Mouse (Mus musculus) gastrocnemius, postnatal 10 days (tissue): ENCODE data around the gene Ubxn7. TPM values are rescaled to one million over a fixed set of nuclear protein-coding genes. Genes with fewer than 3 reads are reported as not detected.

ENCODE experiments used
- DNase-seq: peaks from one replicate; pipeline ENCODE4 v3.0.0; 2021; ENCODE audit warnings: mixed read lengths
- total RNA-seq, 2 experiments: library from RNA; stranded (reverse); gene quantifications; 2 replicates each; pipeline ENCODE4 v1.2.3; 2021

Gene Ubxn7
- total RNA-seq, 2 experiments from 2014 or later, result 25.3 to 31.1 TPM

DNA sequence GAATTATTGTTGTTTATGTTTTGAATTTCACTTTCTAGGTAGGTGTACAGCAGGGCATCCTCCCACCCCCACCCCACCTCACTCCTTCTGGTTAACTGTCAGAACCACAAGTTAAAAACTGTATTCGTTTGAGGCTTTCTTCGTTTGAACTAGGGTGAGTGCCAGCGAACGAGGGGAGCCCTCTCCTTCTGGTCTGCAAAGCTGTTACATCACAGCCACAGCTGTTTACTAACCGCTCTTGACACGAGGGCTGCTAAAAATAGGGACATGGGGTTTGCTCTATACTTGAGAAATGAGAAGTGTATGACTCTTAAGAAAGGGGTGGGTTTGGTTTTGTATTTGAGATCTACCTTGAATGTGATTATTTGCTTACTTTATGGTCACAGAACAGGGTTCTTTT is 102.0 kb downstream of the Ubxn7 start:
- DNase-seq, result no peak

DNA sequence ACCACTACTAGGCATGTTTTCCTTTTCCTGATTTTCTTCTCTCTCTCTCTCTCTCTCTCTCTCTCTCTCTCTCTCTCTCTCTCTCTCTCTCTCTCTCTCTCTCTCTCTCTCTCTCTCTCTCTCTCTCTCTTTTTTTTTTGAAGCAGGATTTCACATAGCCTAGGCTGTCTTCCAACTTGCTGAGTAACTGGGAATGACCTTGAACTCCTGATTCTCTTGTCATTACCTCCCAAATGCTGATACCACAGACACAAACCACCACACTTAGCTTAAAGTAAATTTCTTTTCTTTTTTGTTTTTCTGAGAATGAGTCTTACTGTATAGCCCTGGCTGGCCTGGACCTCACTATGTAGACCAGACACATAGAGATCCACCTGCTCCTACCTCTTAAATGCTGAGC is 102.6 kb downstream of the Ubxn7 start:
- no peak for DNase-seq

DNA sequence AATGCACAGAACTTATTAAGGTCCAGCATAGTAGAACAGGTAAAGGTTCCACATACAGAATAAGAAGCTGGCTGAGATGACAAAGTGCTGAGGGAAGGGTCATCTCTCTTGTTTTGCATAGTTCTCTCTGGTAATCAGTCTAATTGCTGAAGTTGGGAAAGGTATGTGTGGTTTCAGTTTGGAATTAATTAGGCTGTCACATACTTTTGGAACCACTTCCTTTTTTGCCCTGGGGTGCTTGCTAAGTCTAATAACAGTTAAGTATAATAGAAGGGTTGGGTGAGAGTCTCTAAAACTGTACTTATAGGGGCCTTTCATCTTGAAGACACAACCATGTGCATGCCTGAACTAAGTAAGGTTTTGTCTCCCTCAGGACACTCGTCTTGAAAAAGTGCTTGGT is 104.6 kb downstream of the Ubxn7 start:
- no peak for DNase-seq

DNA sequence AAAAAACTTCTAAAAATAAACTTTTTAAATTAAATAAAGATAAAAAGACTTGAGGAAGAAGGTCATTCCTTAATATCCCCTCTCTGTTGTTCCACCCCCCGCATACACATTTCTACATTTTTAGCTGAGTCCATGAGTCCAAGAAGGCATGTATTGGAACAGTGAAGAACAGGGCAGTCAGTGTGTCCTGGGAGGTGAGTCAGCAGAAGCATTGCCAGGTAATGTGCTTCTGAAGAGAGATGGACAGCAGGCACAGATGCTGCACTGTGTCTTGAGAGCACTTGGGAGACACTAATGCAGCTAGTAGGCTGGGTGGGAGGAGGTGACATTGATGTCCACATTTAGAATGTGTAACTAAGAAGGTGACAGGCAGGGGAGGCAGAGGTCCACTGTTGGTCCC is 105.2 kb downstream of the Ubxn7 start:
- no peak for DNase-seq

DNA sequence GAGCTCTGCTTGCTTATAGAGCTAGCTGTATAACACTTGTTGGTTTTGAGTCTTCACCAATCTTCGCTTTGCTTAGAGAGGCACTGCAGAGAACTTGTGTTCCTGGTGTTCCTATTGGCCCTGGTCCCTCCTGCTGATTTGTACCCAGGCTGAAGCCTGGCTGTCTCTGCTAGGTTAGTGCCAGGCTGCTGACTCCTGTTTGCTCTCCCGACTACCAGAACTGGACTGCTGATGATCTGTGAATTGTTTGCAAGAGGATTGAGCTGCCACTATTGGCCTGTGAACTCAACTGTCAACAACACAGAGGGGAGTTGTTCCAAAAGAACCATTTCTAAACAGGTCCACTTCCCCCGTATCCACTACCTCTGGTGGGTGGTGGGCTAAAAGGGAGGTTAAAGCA is 109.4 kb downstream of the Ubxn7 start:
- DNase-seq, result no peak

Other genes with a start within 250 kb of the Ubxn7 start
- 10 to 100 TPM; 15.9 to 16.1 TPM for gene Pigx, start 232.5 kb upstream of the Ubxn7 start, total RNA-seq
- 1 to 10 TPM; 6.3 to 7.3 TPM for gene Cep19, start 232.5 kb upstream of the Ubxn7 start, total RNA-seq
- 1 to 10 TPM; 7.4 to 9.0 TPM for gene Nrros, start 166.7 kb upstream of the Ubxn7 start, total RNA-seq
- under 1 TPM in 1 of 2 experiments, not detected in 1; 0.47 TPM for gene Bex6, start 152.4 kb upstream of the Ubxn7 start, total RNA-seq
- 10 to 100 TPM; 11.2 to 11.6 TPM for gene Fbxo45, start 85.1 kb upstream of the Ubxn7 start, total RNA-seq
- gene Wdr53, start 85.0 kb upstream of the Ubxn7 start, total RNA-seq, result 1 to 10 TPM; 6.1 to 7.3 TPM
- 10 to 100 TPM; 13.1 to 18.3 TPM for gene Smco1, start 60.8 kb upstream of the Ubxn7 start, total RNA-seq
- 10 to 100 TPM; 11.6 to 13.4 TPM for gene Rnf168, start 54.8 kb upstream of the Ubxn7 start, total RNA-seq
- gene Tm4sf19, start 68.2 kb downstream of the Ubxn7 start, total RNA-seq, result 1 to 10 TPM in 1 of 2 experiments, not detected in 1; 1.2 TPM
- 1 to 10 TPM; 4.7 to 5.6 TPM for gene Tctex1d2, start 87.4 kb downstream of the Ubxn7 start, total RNA-seq
- gene Pcyt1a, start 98.7 kb downstream of the Ubxn7 start, total RNA-seq, result 10 to 100 TPM; 66.5 to 68.7 TPM
- gene Slc51a, start 155.6 kb downstream of the Ubxn7 start, total RNA-seq, result not detected
- not detected for gene Zdhhc19, start 164.0 kb downstream of the Ubxn7 start, total RNA-seq